Mouse (Mus musculus) ES-E14 (cell line): ENCODE measurements around the gene Casp2.

Source experiments
- CHD2 ChIP-seq: IDR thresholded peaks from 2 replicates; pipeline ENCODE4 v1.6.1; 2014; ENCODE audit warnings: mild to moderate bottlenecking, low read depth, low read length, inconsistent platforms
- MAFK ChIP-seq: IDR thresholded peaks from 2 replicates; pipeline ENCODE4 v1.6.1; 2014; ENCODE audit warnings: mild to moderate bottlenecking, low read depth, low read length, inconsistent platforms; ENCODE audit not compliant: insufficient read depth

GRCm38 (mm10) chr6:42328757-42329156, 64.0 kb downstream of the Casp2 start:
- TF ChIP-seq MAFK, result no peak
- TF ChIP-seq CHD2, result no peak
